ENCODE assay signal across 10 mouse cellular contexts in genomic region chr7:133040688-133041345, GRCm38 (mm10).
A peak's percentile ranks its signal among the peaks of the same experiment; 100 is the strongest.
DNase-seq lines count a peak whose midpoint lies in the region; ATAC-seq and TF ChIP-seq lines count a peak whose summit lies in the region.
"Had no signal": no experiment of that assay in that cellular context is flagged by ENCODE, and none has a peak within 500 bp of the region (broad histone marks: within the 10 kb centered on the region; RNA-seq: fewer than 3 reads in every experiment).

No protein-coding gene starts in this region.

- 64% methylated on average over 3 of the region's 3 CpGs for WGBS in heart, embryonic 11.5 days (ENCODE audit: insufficient replicate concordance)
- WGBS in kidney, embryonic 16.5 days = 59% methylated on average over 3 of the region's 3 CpGs
- WGBS in hindbrain, postnatal 0 days = 86% methylated on average over 3 of the region's 3 CpGs

- H3K4me3 ChIP-seq in heart, embryonic 11.5 days (ENCODE audit: low read depth, low read length) = no peak overlapping the region
- H3K4me3 ChIP-seq in kidney, embryonic 16.5 days (ENCODE audit: low read length) = no peak overlapping the region
- H3K4me3 ChIP-seq in hindbrain, postnatal 0 days (ENCODE audit: low read length) = no peak overlapping the region
- H3K4me3 ChIP-seq: forebrain, embryonic 12.5 days had no signal

- H3K9me3 ChIP-seq in heart, embryonic 11.5 days (replicated peaks; ENCODE audit: control insufficient read depth, low read length) = no peaks in the 10 kb centered on the region
- no peaks in the 10 kb centered on the region for H3K9me3 ChIP-seq in kidney, embryonic 16.5 days (ENCODE audit: low read length)
- H3K9me3 ChIP-seq in hindbrain, postnatal 0 days (ENCODE audit: low read length) = no peaks in the 10 kb centered on the region
- H3K9me3 ChIP-seq: forebrain, embryonic 12.5 days had no signal

- H3K27me3 ChIP-seq in heart, embryonic 11.5 days (ENCODE audit: control insufficient read depth, insufficient read depth, low read length) = no peaks in the 10 kb centered on the region
- H3K27me3 ChIP-seq in kidney, embryonic 16.5 days (ENCODE audit: insufficient read depth, low read length) = no peaks in the 10 kb centered on the region
- no peaks in the 10 kb centered on the region for H3K27me3 ChIP-seq in hindbrain, postnatal 0 days (ENCODE audit: insufficient read depth, low read length)
- H3K27me3 ChIP-seq: forebrain, embryonic 12.5 days had no signal

- H3K27ac ChIP-seq in heart, embryonic 11.5 days (ENCODE audit: low read depth, low read length) = peak overlapping the region; percentile 64
- H3K27ac ChIP-seq in kidney, embryonic 16.5 days (ENCODE audit: low read length) = peak overlapping the region; percentile 73
- H3K27ac ChIP-seq in hindbrain, postnatal 0 days = no peak overlapping the region
- H3K27ac ChIP-seq: forebrain, embryonic 12.5 days had no signal

- no peak for ATAC-seq in heart, embryonic 11.5 days (replicated peaks; ENCODE audit: insufficient number of reproducible peaks, low FRiP score, low TSS enrichment)
- no peak for ATAC-seq in kidney, embryonic 16.5 days (ENCODE audit: low FRiP score, low TSS enrichment)
- ATAC-seq in hindbrain, postnatal 0 days = no peak
- ATAC-seq: inflammation-experienced regulatory T-cells, adult 6 months had no signal

- H3K9ac ChIP-seq in heart, embryonic 11.5 days (ENCODE audit: low read depth, low read length) = no peak overlapping the region
- no peak overlapping the region; the same call in 1 of the 2 replicates for H3K9ac ChIP-seq in kidney, embryonic 16.5 days (replicated peaks; ENCODE audit: low read length)
- H3K9ac ChIP-seq in hindbrain, postnatal 0 days (replicated peaks; ENCODE audit: low read length) = no peak overlapping the region
- H3K9ac ChIP-seq: forebrain, embryonic 12.5 days had no signal

- no peaks in the 10 kb centered on the region for H3K36me3 ChIP-seq in heart, embryonic 11.5 days (ENCODE audit: control insufficient read depth, insufficient read depth, low read length)
- H3K36me3 ChIP-seq in kidney, embryonic 16.5 days (ENCODE audit: insufficient read depth, low read length) = no peaks in the 10 kb centered on the region
- no peaks in the 10 kb centered on the region for H3K36me3 ChIP-seq in hindbrain, postnatal 0 days (ENCODE audit: insufficient read depth, low read length)
- H3K36me3 ChIP-seq: forebrain, embryonic 12.5 days had no signal

- no peak for TF ChIP-seq CTCF in hindbrain, postnatal 0 days (IDR thresholded peaks at IDR 0.05; ENCODE audit: low read depth)

- H3K4me1 ChIP-seq in heart, embryonic 11.5 days (ENCODE audit: control insufficient read depth, insufficient read depth, low read length) = peaks cover 59% of the 10 kb centered on the region
- peaks cover 74% of the 10 kb centered on the region for H3K4me1 ChIP-seq in kidney, embryonic 16.5 days (ENCODE audit: insufficient read depth, low read length)
- H3K4me1 ChIP-seq in hindbrain, postnatal 0 days (ENCODE audit: insufficient read depth, low read length) = no peaks in the 10 kb centered on the region

- DNase-seq in heart, adult 8-10 months (ENCODE audit: low spot score) = no peak
- peak; percentile 39 for DNase-seq in WW6 (ENCODE audit: low read depth, low spot score)
- peak; percentile 80 for DNase-seq in lung, postnatal 36 days
- DNase-seq in frontal cortex, postnatal 14 days (ENCODE audit: low spot score in 2 of 2) = no peak
- DNase-seq in right cerebral cortex, postnatal 36 days (ENCODE audit: low spot score in 2 of 2) = no peak
- DNase-seq in hindbrain, postnatal 0 days (ENCODE audit: low spot score) = no peak

- H3K4me2 ChIP-seq in heart, embryonic 11.5 days = no peak overlapping the region
- no peak overlapping the region for H3K4me2 ChIP-seq in kidney, embryonic 16.5 days (replicated peaks; ENCODE audit: low read depth, low read length)
- H3K4me2 ChIP-seq in hindbrain, postnatal 0 days (ENCODE audit: low read depth, low read length) = no peak overlapping the region
- H3K4me2 ChIP-seq: forebrain, embryonic 12.5 days had no signal

Comparison
In these comparisons a context has a peak if more than half of its experiments do, and no peak if none do; other contexts are left out.
1. DNase-seq: peak in WW6 (single experiment) and lung, postnatal 36 days (single experiment); none in heart, adult 8-10 months (single experiment), frontal cortex, postnatal 14 days (0 of 2), right cerebral cortex, postnatal 36 days (0 of 2) and hindbrain, postnatal 0 days (single experiment).